Mouse (Mus musculus): ENCODE measurements around the gene Tfam.

DNA sequence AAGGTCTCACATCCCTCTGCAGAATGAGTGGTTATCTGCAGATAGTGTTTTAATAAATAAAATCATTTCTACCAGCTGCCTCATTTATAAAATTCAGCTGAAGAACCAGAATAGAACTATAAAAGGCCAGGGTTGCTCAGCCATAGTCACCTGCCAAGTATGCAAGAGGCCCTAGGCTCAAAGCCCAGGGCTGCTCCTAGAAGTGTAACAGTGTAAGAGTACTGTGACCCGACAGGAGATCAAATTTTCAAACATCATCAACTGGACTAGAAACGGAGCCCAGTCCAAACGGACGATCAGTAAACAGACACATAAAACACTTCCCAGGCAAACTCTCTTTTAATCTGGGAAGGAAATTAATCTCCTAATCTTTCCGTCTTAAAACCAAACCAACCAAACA, 13.8 kb upstream of the Tfam start:
- TF ChIP-seq POLR2A (IDR thresholded peaks at IDR 0.05; ENCODE audit: extremely low read depth, insufficient read depth, low read length) (no peak), CTCF (IDR thresholded peaks at IDR 0.05; ENCODE audit: low read depth, low read length) (no peak)

All from liver, adult 2 months (tissue).